Mouse (Mus musculus): ENCODE results near the gene Ciart. TPM values are rescaled to one million over a fixed set of nuclear protein-coding genes. Genes with fewer than 3 reads are reported as not detected.

Gene Ciart
- 4.4 TPM for polyA plus RNA-seq (2012; fragmentation: generic; extraction: Trizol)
- long read RNA-seq, experiment 1, partial matches to known transcripts = 0 of 2 reads
- long read RNA-seq, experiment 1, other reads (novel, unspliced or antisense) = 2 of 2 reads
- long read RNA-seq, experiment 2, transcript Ciart-201 (6 exons, 1,398 nt) = major isoform, 7 of 7 reads
- long read RNA-seq, experiment 2, partial matches to known transcripts = 0 of 7 reads
- long read RNA-seq, experiment 2, other reads (novel, unspliced or antisense) = 0 of 7 reads

DNA sequence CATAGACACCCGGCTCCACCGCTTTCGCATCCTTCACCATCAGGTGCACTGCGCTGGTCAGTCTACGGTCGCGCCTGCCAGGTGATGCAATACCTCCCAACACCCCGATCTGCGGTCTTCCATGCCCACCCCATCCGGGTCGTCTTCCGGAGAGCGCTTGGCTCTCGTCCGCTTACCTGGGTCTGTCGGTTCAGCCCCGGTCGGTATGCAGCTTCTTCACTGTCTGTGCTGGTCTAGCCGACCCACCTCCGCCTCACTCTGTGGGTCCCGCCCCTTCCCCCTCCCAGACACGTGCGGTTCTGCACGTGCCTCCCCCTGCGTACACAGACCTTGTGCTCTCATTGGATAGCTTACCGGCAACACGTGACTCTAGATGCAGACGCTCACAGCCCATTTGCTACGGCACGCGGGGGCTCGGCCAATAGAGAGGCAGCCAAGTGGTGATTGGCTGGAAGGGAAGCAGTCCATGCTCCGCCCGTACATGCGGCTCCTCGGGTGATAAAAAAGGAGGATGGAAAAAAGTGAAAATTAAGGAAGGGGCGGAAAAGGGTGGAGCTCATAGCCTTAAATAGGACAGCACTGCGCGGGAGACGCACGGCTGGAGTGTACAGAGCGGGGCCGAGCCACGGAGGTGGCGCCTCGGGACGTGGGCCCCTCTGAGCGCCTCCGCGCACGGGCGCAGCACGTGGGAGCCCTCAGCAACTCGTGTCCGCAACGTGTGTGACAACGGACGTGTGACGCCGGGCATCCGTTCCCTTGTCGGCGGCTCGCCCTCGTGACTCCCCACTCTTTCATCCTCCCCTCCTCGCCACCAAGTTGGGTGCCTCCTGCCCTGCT is at the start of gene Ciart:
Ciart (minus strand) TSS at position 273 of the 837 bp plus-strand sequence.
- Histone ChIP-seq H3K27me3 (ENCODE audit: control insufficient read depth, insufficient read depth, insufficient read length) (no peaks in the 10 kb centered on the region), H3K79me3 (ENCODE audit: low read depth) (no peaks in the 10 kb centered on the region), H3K79me2 (ENCODE audit: control insufficient read depth, insufficient read depth) (no peaks in the 10 kb centered on the region), H3ac (ENCODE audit: control insufficient read depth, insufficient read length, low read depth) (peak within 1 kb of the TSS; percentile 82), H3K4me3 (ENCODE audit: insufficient read depth, poor library complexity, severe bottlenecking) (peak within 1 kb of the TSS; percentile 41), H3K36me3 (ENCODE audit: control insufficient read depth, insufficient read depth) (no peaks in the 10 kb centered on the region)
- peak; percentile 71 for TF ChIP-seq CEBPB (IDR thresholded peaks at IDR 0.05; ENCODE audit: low read depth)
- TF ChIP-seq MAX (IDR thresholded peaks at IDR 0.05) = peak; percentile 88
- no peak for TF ChIP-seq MYOG (IDR thresholded peaks at IDR 0.05; ENCODE audit: control insufficient read depth, extremely low read depth, insufficient read length)
- TF ChIP-seq USF1 (IDR thresholded peaks at IDR 0.05; ENCODE audit: low read depth) = peak; percentile 100
- TF ChIP-seq CTCF (IDR thresholded peaks at IDR 0.05; ENCODE audit: control insufficient read depth, insufficient read depth, insufficient read length) = no peak

DNA sequence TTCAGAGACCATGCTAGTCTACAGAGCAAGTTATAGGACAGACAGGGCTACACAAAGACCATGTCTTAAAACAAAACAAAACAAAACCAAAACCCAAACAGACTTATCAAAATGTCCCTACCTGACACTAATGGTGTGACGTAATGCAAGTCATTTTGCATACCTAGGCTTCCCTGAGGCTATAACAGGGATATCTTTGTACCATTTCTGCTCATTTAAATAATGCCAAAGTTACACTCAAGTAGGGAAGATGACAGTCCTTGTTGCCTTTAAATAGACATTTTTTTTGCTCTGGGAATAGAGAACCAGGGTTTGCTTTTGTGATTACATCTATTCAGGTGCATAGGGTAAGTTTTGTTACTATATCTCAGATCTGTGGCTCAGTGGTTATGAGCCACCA is 49.4 kb upstream of the Ciart start:
- H3K79me3 ChIP-seq (ENCODE audit: low read depth) = peaks cover 50% of the 10 kb centered on the region
- H3ac ChIP-seq (ENCODE audit: control insufficient read depth, insufficient read length, low read depth) = no peak overlapping the region
- peaks cover 30% of the 10 kb centered on the region for H3K36me3 ChIP-seq (ENCODE audit: control insufficient read depth, insufficient read depth)
- H3K79me2 ChIP-seq (ENCODE audit: control insufficient read depth, insufficient read depth) = peaks cover 60% of the 10 kb centered on the region
- no peak for TF ChIP-seq CTCF (IDR thresholded peaks at IDR 0.05; ENCODE audit: control insufficient read depth, insufficient read depth, insufficient read length)
- no peaks in the 10 kb centered on the region for H3K27me3 ChIP-seq (ENCODE audit: control insufficient read depth, insufficient read depth, insufficient read length)
- H3K4me3 ChIP-seq (ENCODE audit: insufficient read depth, poor library complexity, severe bottlenecking) = no peak overlapping the region

DNA sequence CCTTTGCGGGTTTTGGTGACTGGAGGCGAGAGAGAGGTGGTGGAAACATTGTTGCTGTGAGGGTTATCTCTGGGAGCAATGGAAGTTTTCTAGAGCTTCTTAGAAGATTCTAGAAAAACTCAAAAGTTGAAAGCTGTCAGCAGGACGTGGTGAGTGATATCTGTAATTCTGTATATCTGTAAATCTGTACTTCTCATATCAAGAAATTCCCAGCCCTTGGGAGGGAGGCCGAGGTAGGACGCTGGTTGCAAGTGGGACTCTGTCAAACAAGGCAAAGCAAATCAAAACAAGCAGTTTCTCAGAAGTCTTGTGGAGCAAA is 48.4 kb upstream of the Ciart start:
- Histone ChIP-seq H3K27me3 (ENCODE audit: control insufficient read depth, insufficient read depth, insufficient read length) (no peaks in the 10 kb centered on the region), H3K79me2 (ENCODE audit: control insufficient read depth, insufficient read depth) (peaks cover 60% of the 10 kb centered on the region), H3K4me3 (ENCODE audit: insufficient read depth, poor library complexity, severe bottlenecking) (peak overlapping the region; percentile 95)

DNA sequence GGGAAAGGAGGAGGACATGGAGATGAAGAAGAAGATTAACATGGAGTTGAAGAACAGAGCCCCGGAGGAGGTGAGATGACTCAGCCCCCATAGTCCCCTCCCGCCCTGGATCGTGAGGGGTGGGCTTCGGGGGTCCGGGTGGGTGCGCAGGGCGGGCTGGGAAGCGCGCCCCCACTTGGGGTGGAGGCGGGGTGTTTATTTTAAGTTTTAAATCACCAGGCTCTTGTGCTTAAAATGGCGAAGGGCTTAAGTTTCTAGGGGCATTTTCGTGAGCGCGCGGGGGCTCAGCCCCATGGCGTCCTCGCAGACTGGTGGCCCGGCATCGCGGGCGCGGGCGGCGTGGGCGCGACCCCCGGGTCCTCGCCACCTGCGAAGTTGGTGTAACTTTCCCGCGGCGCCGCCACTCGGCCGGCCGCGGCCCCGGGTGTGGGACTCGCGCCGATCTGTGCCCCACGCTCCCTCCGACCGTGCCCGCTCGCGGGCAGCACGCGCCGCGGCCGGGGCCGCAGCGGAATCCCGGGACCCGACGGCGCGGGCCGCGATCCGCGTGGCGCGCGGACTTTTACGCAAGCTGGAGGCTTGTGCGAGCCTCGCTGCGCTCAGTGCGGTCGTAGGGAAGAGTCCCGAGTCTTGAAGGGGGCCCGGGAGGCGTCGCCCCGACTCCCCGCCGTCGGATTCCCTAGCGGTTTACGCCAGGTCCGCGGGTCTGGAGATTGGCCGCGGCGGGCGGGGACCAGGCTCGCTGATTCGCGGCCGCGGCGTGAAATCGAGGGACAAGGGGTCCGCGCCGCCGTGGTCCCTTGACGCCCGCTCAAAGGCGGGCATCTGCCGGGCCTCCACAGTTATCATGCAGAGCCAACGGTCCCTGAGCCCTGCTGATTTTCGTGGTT is 47.8 kb upstream of the Ciart start:
- no peaks in the 10 kb centered on the region for H3K27me3 ChIP-seq (ENCODE audit: control insufficient read depth, insufficient read depth, insufficient read length)
- peaks cover 50% of the 10 kb centered on the region for H3K79me3 ChIP-seq (ENCODE audit: low read depth)
- H3K79me2 ChIP-seq (ENCODE audit: control insufficient read depth, insufficient read depth) = peaks cover 57% of the 10 kb centered on the region
- H3K36me3 ChIP-seq (ENCODE audit: control insufficient read depth, insufficient read depth) = peaks cover 21% of the 10 kb centered on the region
- TF ChIP-seq FOSL1 (IDR thresholded peaks at IDR 0.05; ENCODE audit: insufficient read depth, low read length, poor library complexity, severe bottlenecking) (no peak), MYOD1 (IDR thresholded peaks at IDR 0.05; ENCODE audit: control insufficient read depth, insufficient read length, low read depth) (no peak), CTCF (IDR thresholded peaks at IDR 0.05; ENCODE audit: control insufficient read depth, insufficient read depth, insufficient read length) (no peak), USF1 (IDR thresholded peaks at IDR 0.05; ENCODE audit: low read depth) (no peak), MAX (IDR thresholded peaks at IDR 0.05) (no peak), CEBPB (IDR thresholded peaks at IDR 0.05; ENCODE audit: low read depth) (no peak), MYOG (IDR thresholded peaks at IDR 0.05; ENCODE audit: control insufficient read depth, extremely low read depth, insufficient read length) (no peak)
- H3ac ChIP-seq (ENCODE audit: control insufficient read depth, insufficient read length, low read depth) = peak overlapping the region; percentile 96
- peak overlapping the region; percentile 95 for H3K4me3 ChIP-seq (ENCODE audit: insufficient read depth, poor library complexity, severe bottlenecking)

More for the DNA sequence above, 48.4 kb upstream of the Ciart start:
- H3K79me3 ChIP-seq (ENCODE audit: low read depth) = peaks cover 50% of the 10 kb centered on the region
- H3ac ChIP-seq (ENCODE audit: control insufficient read depth, insufficient read length, low read depth) = peak overlapping the region; percentile 96
- no peak for TF ChIP-seq FOSL1 (IDR thresholded peaks at IDR 0.05; ENCODE audit: insufficient read depth, low read length, poor library complexity, severe bottlenecking)
- no peak for TF ChIP-seq MYOG (IDR thresholded peaks at IDR 0.05; ENCODE audit: control insufficient read depth, extremely low read depth, insufficient read length)
- no peak for TF ChIP-seq MAX (IDR thresholded peaks at IDR 0.05)
- TF ChIP-seq CEBPB (IDR thresholded peaks at IDR 0.05; ENCODE audit: low read depth) = no peak
- TF ChIP-seq USF1 (IDR thresholded peaks at IDR 0.05; ENCODE audit: low read depth) = no peak
- TF ChIP-seq CTCF (IDR thresholded peaks at IDR 0.05; ENCODE audit: control insufficient read depth, insufficient read depth, insufficient read length) = no peak
- TF ChIP-seq MYOD1 (IDR thresholded peaks at IDR 0.05; ENCODE audit: control insufficient read depth, insufficient read length, low read depth) = no peak
- H3K36me3 ChIP-seq (ENCODE audit: control insufficient read depth, insufficient read depth) = peaks cover 27% of the 10 kb centered on the region

DNA sequence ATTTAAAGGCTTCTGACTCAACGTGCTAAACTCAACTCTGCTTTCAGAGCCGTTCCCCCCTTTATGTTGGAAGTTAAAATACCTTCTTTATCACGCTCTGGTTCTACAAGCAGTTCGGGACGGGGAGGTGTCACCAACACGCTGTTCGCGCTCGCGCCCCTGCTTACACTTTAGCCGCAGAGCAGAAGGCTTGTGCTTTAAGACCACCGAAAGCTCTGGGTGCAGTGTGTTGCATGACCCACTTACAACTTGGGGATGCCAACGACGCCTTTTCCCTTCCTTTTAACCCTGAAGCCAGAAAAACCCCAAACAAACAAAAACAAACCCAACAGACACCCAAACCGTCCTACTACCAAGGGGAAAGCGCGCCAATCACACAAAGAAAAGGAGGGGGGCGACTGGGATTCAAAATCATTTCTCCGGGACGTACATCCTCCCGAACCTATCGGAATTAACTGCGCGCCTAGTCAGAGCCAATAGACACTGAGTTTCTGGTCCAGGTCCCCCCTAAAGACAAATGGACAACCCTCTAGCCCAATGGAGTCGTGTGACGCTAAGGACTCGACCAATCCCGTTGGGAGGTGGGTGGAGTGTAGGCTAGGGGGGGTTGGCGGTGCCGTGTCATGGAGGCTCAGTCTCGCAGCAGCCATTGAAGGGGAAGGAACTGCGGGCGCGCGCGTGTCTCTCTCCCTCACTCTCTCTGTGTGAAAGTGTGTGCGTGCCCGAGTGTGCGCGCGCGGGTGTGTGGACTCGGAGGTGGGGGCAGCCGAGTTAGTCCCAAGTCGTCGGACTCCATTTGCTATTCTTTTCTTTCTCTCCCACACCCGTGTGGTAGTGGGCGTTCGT is 46.8 kb upstream of the Ciart start, which contains the start of gene Anp32e:
Anp32e (plus strand) TSS at position 589 of the 846 bp plus-strand sequence.
- H3K79me2 ChIP-seq (ENCODE audit: control insufficient read depth, insufficient read depth) = peaks cover 48% of the 10 kb centered on the region
- H3K27me3 ChIP-seq (ENCODE audit: control insufficient read depth, insufficient read depth, insufficient read length) = no peaks in the 10 kb centered on the region
- H3ac ChIP-seq (ENCODE audit: control insufficient read depth, insufficient read length, low read depth) = peak within 1 kb of the TSS; percentile 96
- TF ChIP-seq USF1 (IDR thresholded peaks at IDR 0.05; ENCODE audit: low read depth) (no peak), MAX (IDR thresholded peaks at IDR 0.05) (peak; percentile 4), MYOD1 (IDR thresholded peaks at IDR 0.05; ENCODE audit: control insufficient read depth, insufficient read length, low read depth) (no peak), MYOG (IDR thresholded peaks at IDR 0.05; ENCODE audit: control insufficient read depth, extremely low read depth, insufficient read length) (no peak), FOSL1 (IDR thresholded peaks at IDR 0.05; ENCODE audit: insufficient read depth, low read length, poor library complexity, severe bottlenecking) (no peak), CEBPB (IDR thresholded peaks at IDR 0.05; ENCODE audit: low read depth) (no peak)
- H3K4me3 ChIP-seq (ENCODE audit: insufficient read depth, poor library complexity, severe bottlenecking) = peak within 1 kb of the TSS; percentile 95
- peaks cover 11% of the 10 kb centered on the region for H3K36me3 ChIP-seq (ENCODE audit: control insufficient read depth, insufficient read depth)
- H3K79me3 ChIP-seq (ENCODE audit: low read depth) = peaks cover 43% of the 10 kb centered on the region
